Comparison of ENCODE assay signal across 7 mouse cellular contexts in genomic region chr10:81643449-81644055, GRCm38 (mm10). TPM values are rescaled to one million over a fixed set of nuclear protein-coding genes. Genes with fewer than 3 reads are reported as not detected.
A peak's percentile ranks its signal among the peaks of the same experiment; 100 is the strongest.
DNase-seq lines count a peak whose midpoint lies in the region; ATAC-seq lines count a peak whose summit lies in the region.

No protein-coding gene starts in this region.

- peak; percentile 92 for ATAC-seq in intestine, embryonic 16.5 days
- peak; percentile 91 for ATAC-seq in midbrain, embryonic 11.5 days (ENCODE audit: low FRiP score)

- peak overlapping the region; percentile 92 for H3K4me2 ChIP-seq in intestine, embryonic 16.5 days (ENCODE audit: low read depth, low read length)
- H3K4me2 ChIP-seq in midbrain, embryonic 11.5 days: peak overlapping the region; percentile 79

- H3K27ac ChIP-seq in intestine, embryonic 16.5 days (ENCODE audit: low read length): peak overlapping the region; percentile 99
- H3K27ac ChIP-seq in midbrain, embryonic 11.5 days (ENCODE audit: low read depth, low read length): peak overlapping the region; percentile 91

- H3K4me3 ChIP-seq in intestine, embryonic 16.5 days (ENCODE audit: low read length): peak overlapping the region; percentile 91
- peak overlapping the region; percentile 64 for H3K4me3 ChIP-seq in midbrain, embryonic 11.5 days (ENCODE audit: low read depth, low read length)

- H3K36me3 ChIP-seq in intestine, embryonic 16.5 days (ENCODE audit: control insufficient read depth, insufficient read depth, low read length): no peaks in the 10 kb centered on the region
- no peaks in the 10 kb centered on the region for H3K36me3 ChIP-seq in midbrain, embryonic 11.5 days (ENCODE audit: control insufficient read depth, insufficient read depth, low read length)

- peak overlapping the region; percentile 100 for H3K9ac ChIP-seq in intestine, embryonic 16.5 days (ENCODE audit: low read depth, low read length)
- peak overlapping the region; percentile 88 for H3K9ac ChIP-seq in midbrain, embryonic 11.5 days (ENCODE audit: low read length)

- H3K27me3 ChIP-seq in intestine, embryonic 16.5 days (replicated peaks; ENCODE audit: control insufficient read depth, insufficient read depth, low read length): no peaks in the 10 kb centered on the region
- no peaks in the 10 kb centered on the region for H3K27me3 ChIP-seq in midbrain, embryonic 11.5 days (ENCODE audit: control insufficient read depth, insufficient read depth, low read length)

- WGBS in intestine, embryonic 16.5 days: under 1% methylated on average over 75 of the region's 75 CpGs
- WGBS in midbrain, embryonic 11.5 days: under 1% methylated on average over 69 of the region's 75 CpGs

- H3K4me1 ChIP-seq in intestine, embryonic 16.5 days (ENCODE audit: control insufficient read depth, insufficient read depth, low read length): peaks cover 17% of the 10 kb centered on the region
- peaks cover 9% of the 10 kb centered on the region for H3K4me1 ChIP-seq in midbrain, embryonic 11.5 days (ENCODE audit: control insufficient read depth, insufficient read depth, low read length)

- no peaks in the 10 kb centered on the region for H3K9me3 ChIP-seq in intestine, embryonic 16.5 days (ENCODE audit: control insufficient read depth, low read length)
- no peaks in the 10 kb centered on the region for H3K9me3 ChIP-seq in midbrain, embryonic 11.5 days (ENCODE audit: control insufficient read depth, low read length)

- intact Hi-C loops in left cerebral cortex, postnatal 36 days (cut with DNase I): no loop called here

- peak; percentile 98 for DNase-seq in adrenal gland, adult 2 months
- peak; percentile 95 for DNase-seq in embryo, embryonic 11.5 days (ENCODE audit: low read depth, low spot score)
- DNase-seq in gastrocnemius, postnatal 4 days (ENCODE audit: low spot score in 2 of 2): peak; percentile 93 to 97
- DNase-seq in left cerebral cortex, postnatal 36 days (ENCODE audit: low spot score in 2 of 2): peak; percentile 95 to 96
- peak; percentile 99 for DNase-seq in midbrain, embryonic 11.5 days (ENCODE audit: low spot score, missing footprints)
- DNase-seq in skeletal muscle tissue, adult 2 months (ENCODE audit: low read depth, low spot score): peak; percentile 97

RNA-seq across cellular contexts. Expression of gene Gm10778, which starts 5.3 kb away (rescaled TPM):
- 1 to 10 TPM; 2.1 to 3.1 TPM for total RNA-seq in adrenal gland, adult 2 months (2021)
- polyA plus RNA-seq in adrenal gland, adult 2 months (2012; rRNA removed): 0.09 and 0.11 TPM in 2 replicates
- 1 to 10 TPM; 2.6 to 3.1 TPM for total RNA-seq in gastrocnemius, postnatal 4 days (2021)
- polyA plus RNA-seq in intestine, embryonic 16.5 days (2015; fragmentation: Nextera tagmentation; extraction: Ambion mirVana): 3.3 and 3.6 TPM in 2 replicates
- total RNA-seq in left cerebral cortex, postnatal 36 days (2021): 1 to 10 TPM; 3.9 to 4.1 TPM
- polyA plus RNA-seq in midbrain, embryonic 11.5 days (2014; fragmentation: Nextera tagmentation; extraction: Ambion mirVana): 6.5 and 6.7 TPM in 2 replicates

RNA-seq across cellular contexts. Expression of gene Ankrd24, which starts 15.2 kb away (rescaled TPM):
- total RNA-seq in adrenal gland, adult 2 months (2021): 10 to 100 TPM; 20.0 to 23.7 TPM
- 91.0 and 112 TPM in 2 replicates for polyA plus RNA-seq in adrenal gland, adult 2 months (2012; rRNA removed)
- 10 to 100 TPM; 16.0 to 17.7 TPM for total RNA-seq in gastrocnemius, postnatal 4 days (2021)
- polyA plus RNA-seq in intestine, embryonic 16.5 days (2015; fragmentation: Nextera tagmentation; extraction: Ambion mirVana): 8.2 and 8.7 TPM in 2 replicates
- 10 to 100 TPM; 37.8 to 46.7 TPM for total RNA-seq in left cerebral cortex, postnatal 36 days (2021)
- 4.2 and 4.6 TPM in 2 replicates for polyA plus RNA-seq in midbrain, embryonic 11.5 days (2014; fragmentation: Nextera tagmentation; extraction: Ambion mirVana)

RNA-seq across cellular contexts. Expression of gene Sirt6, which starts 16.0 kb away (rescaled TPM):
- total RNA-seq in adrenal gland, adult 2 months (2021): 10 to 100 TPM; 16.0 to 18.3 TPM
- polyA plus RNA-seq in adrenal gland, adult 2 months (2012; rRNA removed): 52.3 and 59.9 TPM in 2 replicates
- 10 to 100 TPM; 13.6 to 18.2 TPM for total RNA-seq in gastrocnemius, postnatal 4 days (2021)
- polyA plus RNA-seq in intestine, embryonic 16.5 days (2015; fragmentation: Nextera tagmentation; extraction: Ambion mirVana): 29.3 and 29.5 TPM in 2 replicates
- 10 to 100 TPM; 22.7 to 29.4 TPM for total RNA-seq in left cerebral cortex, postnatal 36 days (2021)
- polyA plus RNA-seq in midbrain, embryonic 11.5 days (2014; fragmentation: Nextera tagmentation; extraction: Ambion mirVana): 36.6 and 38.9 TPM in 2 replicates

RNA-seq across cellular contexts. Expression of gene BC025920, which starts 37.5 kb away (rescaled TPM):
- 1 to 10 TPM; 1.1 to 2.3 TPM for total RNA-seq in adrenal gland, adult 2 months (2021)
- 0.26 and 0.59 TPM in 2 replicates for polyA plus RNA-seq in adrenal gland, adult 2 months (2012; rRNA removed)
- 1 to 10 TPM; 1.2 to 1.7 TPM for total RNA-seq in gastrocnemius, postnatal 4 days (2021)
- polyA plus RNA-seq in intestine, embryonic 16.5 days (2015; fragmentation: Nextera tagmentation; extraction: Ambion mirVana): 0.61 and 1.2 TPM in 2 replicates
- total RNA-seq in left cerebral cortex, postnatal 36 days (2021): 1 to 10 TPM; 3.5 to 3.6 TPM
- 0.47 and 0.89 TPM in 2 replicates for polyA plus RNA-seq in midbrain, embryonic 11.5 days (2014; fragmentation: Nextera tagmentation; extraction: Ambion mirVana)

RNA-seq across cellular contexts. Expression of gene Tle6, which starts 42.7 kb away (rescaled TPM):
- total RNA-seq in adrenal gland, adult 2 months (2021): 10 to 100 TPM; 24.0 to 59.6 TPM
- polyA plus RNA-seq in adrenal gland, adult 2 months (2012; rRNA removed): 49.5 and 90.8 TPM in 2 replicates
- total RNA-seq in gastrocnemius, postnatal 4 days (2021): 1 to 10 TPM; 5.2 to 6.6 TPM
- 21.0 and 22.7 TPM in 2 replicates for polyA plus RNA-seq in intestine, embryonic 16.5 days (2015; fragmentation: Nextera tagmentation; extraction: Ambion mirVana)
- 10 to 100 TPM in 1 of 2 experiments, 1 to 10 TPM in 1; 9.7 to 10.9 TPM for total RNA-seq in left cerebral cortex, postnatal 36 days (2021)
- polyA plus RNA-seq in midbrain, embryonic 11.5 days (2014; fragmentation: Nextera tagmentation; extraction: Ambion mirVana): 4.6 and 6.0 TPM in 2 replicates

Comparison
In these comparisons a context has a peak if more than half of its experiments do, and no peak if none do; other contexts are left out.
1. Peak in every context shown above with its lines: DNase-seq, ATAC-seq, H3K4me3 ChIP-seq and H3K27ac ChIP-seq.